Mouse (Mus musculus) forebrain, embryonic 14.5 days (tissue): ENCODE data around the gene Hoxc5. TPM values are rescaled to one million over a fixed set of nuclear protein-coding genes. Genes with fewer than 3 reads are reported as not detected.

Source experiments
- microRNA counts: library from miRNA; unstranded; fragments of <30 nt; microRNA quantifications from one replicate; lab custom pipeline; 2016
- microRNA-seq: library from miRNA; unstranded; fragments of <30 nt; microRNA quantifications from one replicate; pipeline ENCODE4, GENCODE M21; 2016
- polyA plus RNA-seq: library from polyadenylated mRNA; unstranded; fragments of >200 nt; fragmentation: Nextera tagmentation; extraction: Ambion mirVana; gene quantifications from 2 replicates; pipeline ENCODE4 v1.2.1, GENCODE M21; 2014

Gene Hoxc5
- polyA plus RNA-seq, 1 experiment from 2014 or later: not detected

MicroRNAs within 50 kb of the gene (microRNA counts, 519-probe panel; counts per million panel counts)
- microRNA mmu-miR-615-3p (lab: Ali Mortazavi, UCI) (not detected), microRNA mmu-miR-615-5p (lab: Ali Mortazavi, UCI) (not detected)

Small RNA genes within 50 kb of the gene (microRNA-seq; reads per million reads assigned to microRNA genes)
- gene Mir196a-2 (0.93 reads per million), gene Mir615 (15.2 reads per million, percentile 36 among the genes with 10 or more reads in this experiment)

Other genes starting within 250 kb of the Hoxc5 start
- 48.2 and 61.2 TPM in 2 replicates for gene Calcoco1, start 245.3 kb upstream of the Hoxc5 start, polyA plus RNA-seq
- gene Hoxc13, start 46.3 kb upstream of the Hoxc5 start, polyA plus RNA-seq: not detected in 2 replicates
- gene Hoxc12, start 30.7 kb upstream of the Hoxc5 start, polyA plus RNA-seq: not detected in 2 replicates
- gene Hoxc11, start 13.0 kb upstream of the Hoxc5 start, polyA plus RNA-seq: not detected in 2 replicates
- not detected in 2 replicates for gene Hoxc10, start 647 bp upstream of the Hoxc5 start, polyA plus RNA-seq
- gene Hoxc9, start 9.0 kb downstream of the Hoxc5 start, polyA plus RNA-seq: not detected in 2 replicates
- gene Hoxc8, start 23.2 kb downstream of the Hoxc5 start, polyA plus RNA-seq: not detected in 2 replicates
- not detected in 2 replicates for gene Hoxc6, start 30.8 kb downstream of the Hoxc5 start, polyA plus RNA-seq
- gene Hoxc4, start 51.5 kb downstream of the Hoxc5 start, polyA plus RNA-seq: not detected in 2 replicates
- 25.3 and 26.5 TPM in 2 replicates for gene Smug1, start 199.6 kb downstream of the Hoxc5 start, polyA plus RNA-seq